Mouse (Mus musculus) liver, embryonic 14.5 days (tissue): ENCODE results near the gene Pacrg.

Source experiments
- CTCF ChIP-seq: IDR thresholded peaks from 2 replicates; pipeline ENCODE4 v1.5.1; 2016; ENCODE audit warnings: antibody characterized with exemption, low read depth, control low read depth
- EP300 ChIP-seq: IDR thresholded peaks from 2 replicates; pipeline ENCODE4 v1.6.1; 2016; ENCODE audit warnings: antibody characterized with exemption, low read depth

DNA sequence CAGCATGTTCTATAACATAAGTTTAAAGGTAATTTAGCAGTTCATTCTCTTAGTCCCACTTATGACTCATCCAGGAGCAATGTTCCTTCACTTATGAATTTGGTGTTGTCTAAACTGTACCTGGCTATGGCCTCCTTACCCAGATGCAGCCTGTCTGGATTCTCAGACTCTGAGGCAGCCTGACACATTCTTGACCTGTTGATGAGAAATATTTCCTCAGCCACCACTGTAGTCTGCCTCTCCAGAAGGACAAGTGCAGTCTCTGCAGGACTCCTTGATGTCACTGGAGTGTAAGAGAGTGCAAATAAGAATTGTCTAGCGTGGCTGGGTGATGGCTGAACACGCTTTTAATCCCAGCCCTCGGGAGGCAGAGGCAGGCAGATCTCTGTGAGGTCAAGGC lies 373.0 kb downstream of the Pacrg start:
- no peak for TF ChIP-seq CTCF
- TF ChIP-seq EP300 = no peak
